Mouse (Mus musculus) T-helper 1 cell (primary cell): ENCODE measurements around the gene Nkx1-1.

Experiments
- in situ Hi-C: fragments of 300-600 bp; cut with MboI, MseI; formaldehyde crosslinking; loops from one replicate; pipeline ENCODE4 v1.15.1; 2025; ENCODE audit warnings: high pct_unique_total_duplicates

Nkx1-1 gene

GRCm38 (mm10) chr5:33433201-33434138 lies at the start of gene Nkx1-1:
TSS of gene Nkx1-1 (minus strand) at chr5:33433976.
- in situ Hi-C loops, result no loop called here

- in situ Hi-C loops, result no loop called here
Measured at GRCm38 (mm10) chr5:33481318-33481685, 47.5 kb upstream of the Nkx1-1 start.

- in situ Hi-C loops, result no loop called here
Measured at GRCm38 (mm10) chr5:33480582-33481317, 47.0 kb upstream of the Nkx1-1 start.

GRCm38 (mm10) chr5:33465464-33465863 lies 31.7 kb upstream of the Nkx1-1 start:
- in situ Hi-C loops, result no loop called here

GRCm38 (mm10) chr5:33464390-33464789 lies 30.6 kb upstream of the Nkx1-1 start:
- in situ Hi-C loops, result no loop called here

- in situ Hi-C loops, result no loop called here
Measured at GRCm38 (mm10) chr5:33459111-33459510, 25.3 kb upstream of the Nkx1-1 start.

GRCm38 (mm10) chr5:33458132-33458622 lies 24.4 kb upstream of the Nkx1-1 start:
- in situ Hi-C loops, result no loop called here

GRCm38 (mm10) chr5:33455737-33456136 lies 22.0 kb upstream of the Nkx1-1 start:
- in situ Hi-C loops, result no loop called here

- in situ Hi-C loops, result no loop called here
Measured at GRCm38 (mm10) chr5:33443794-33444193, 10.0 kb upstream of the Nkx1-1 start.

GRCm38 (mm10) chr5:33442927-33443710 lies 9.3 kb upstream of the Nkx1-1 start:
- in situ Hi-C loops, result no loop called here

GRCm38 (mm10) chr5:33438214-33438613 lies 4.4 kb upstream of the Nkx1-1 start:
- in situ Hi-C loops, result no loop called here

- in situ Hi-C loops, result no loop called here
Measured at GRCm38 (mm10) chr5:33435941-33436340, 2.2 kb upstream of the Nkx1-1 start.

- in situ Hi-C loops, result no loop called here
Measured at GRCm38 (mm10) chr5:33435151-33435550, 1.4 kb upstream of the Nkx1-1 start.

GRCm38 (mm10) chr5:33434141-33434780 lies 485 bp upstream of the Nkx1-1 start:
- in situ Hi-C loops, result no loop called here

- in situ Hi-C loops, result no loop called here
Measured at GRCm38 (mm10) chr5:33432057-33432935, 1.5 kb downstream of the Nkx1-1 start.

GRCm38 (mm10) chr5:33431173-33432005 lies 2.4 kb downstream of the Nkx1-1 start:
- in situ Hi-C loops, result no loop called here

GRCm38 (mm10) chr5:33430511-33431172 lies 3.1 kb downstream of the Nkx1-1 start:
- in situ Hi-C loops, result no loop called here

- in situ Hi-C loops, result no loop called here
Measured at GRCm38 (mm10) chr5:33430106-33430505, 3.7 kb downstream of the Nkx1-1 start.

GRCm38 (mm10) chr5:33427461-33427860 lies 6.3 kb downstream of the Nkx1-1 start:
- in situ Hi-C loops, result no loop called here
